25 mouse cellular contexts compared by ENCODE assay signal in genomic region chr3:67553927-67554448, GRCm38 (mm10). TPM values are rescaled to one million over a fixed set of nuclear protein-coding genes. Genes with fewer than 3 reads are reported as not detected.
A peak's percentile ranks its signal among the peaks of the same experiment; 100 is the strongest.
DNase-seq lines count a peak whose midpoint lies in the region; ATAC-seq and TF ChIP-seq lines count a peak whose summit lies in the region.
"Had no signal": no experiment of that assay in that cellular context is flagged by ENCODE, and none has a peak within 500 bp of the region (broad histone marks: within the 10 kb centered on the region; RNA-seq: fewer than 3 reads in every experiment).

No protein-coding gene starts in this region.

- no peak overlapping the region for H3K4me2 ChIP-seq in intestine, postnatal 0 days (replicated peaks; ENCODE audit: low read depth)
- H3K4me2 ChIP-seq in intestine, embryonic 15.5 days (replicated peaks): no peak overlapping the region
- H3K4me2 ChIP-seq: forebrain, embryonic 12.5 days; forebrain, embryonic 15.5 days; heart, embryonic 15.5 days; hindbrain, embryonic 14.5 days had no signal

- H3K4me1 ChIP-seq in intestine, postnatal 0 days (replicated peaks; ENCODE audit: control insufficient read depth, insufficient read depth, low read length): no peaks in the 10 kb centered on the region
- H3K4me1 ChIP-seq in intestine, embryonic 15.5 days (replicated peaks): no peaks in the 10 kb centered on the region
- H3K4me1 ChIP-seq: embryonic facial prominence, embryonic 13.5 days; forebrain, embryonic 12.5 days; heart, embryonic 12.5 days; heart, embryonic 15.5 days had no signal

- no peak overlapping the region for H3K4me3 ChIP-seq in intestine, postnatal 0 days (ENCODE audit: low read depth, low read length)
- H3K4me3 ChIP-seq in intestine, embryonic 15.5 days (replicated peaks): no peak overlapping the region
- H3K4me3 ChIP-seq: embryonic facial prominence, embryonic 10.5 days; embryonic facial prominence, embryonic 13.5 days; erythroblast, embryonic 14.5 days; forebrain, embryonic 12.5 days; forebrain, embryonic 15.5 days; heart, embryonic 12.5 days; heart, embryonic 15.5 days; hindbrain, embryonic 10.5 days had no signal

- WGBS in intestine, postnatal 0 days: 56% methylated on average over 5 of the region's 5 CpGs
- WGBS in intestine, embryonic 15.5 days: 77% methylated on average over 5 of the region's 5 CpGs

- TF ChIP-seq CTCF in intestine, postnatal 0 days (IDR thresholded peaks at IDR 0.05; ENCODE audit: low read depth): no peak

- H3K27me3 ChIP-seq in intestine, postnatal 0 days (replicated peaks; ENCODE audit: control insufficient read depth, insufficient read depth, low read length): no peaks in the 10 kb centered on the region
- H3K27me3 ChIP-seq in intestine, embryonic 15.5 days (replicated peaks): no peaks in the 10 kb centered on the region
- no peaks in the 10 kb centered on the region for H3K27me3 ChIP-seq in splenic B cell, adult 2 months (ENCODE audit: control insufficient read depth, insufficient read depth, low read length, poor library complexity, severe bottlenecking)
- H3K27me3 ChIP-seq: embryonic facial prominence, embryonic 13.5 days; forebrain, embryonic 12.5 days; forebrain, embryonic 15.5 days; heart, embryonic 12.5 days; heart, embryonic 15.5 days had no signal

- peak; percentile 61 for ATAC-seq in intestine, postnatal 0 days
- no peak for ATAC-seq in intestine, embryonic 15.5 days
- no peak for ATAC-seq in monocyte, adult 5-6 weeks (replicated peaks; ENCODE audit: insufficient number of reproducible peaks, low FRiP score, low TSS enrichment, poor library complexity, severe bottlenecking)
- ATAC-seq: forebrain, embryonic 15.5 days; inflammation-experienced regulatory T-cells, adult 6 months had no signal

- no peak overlapping the region for H3K27ac ChIP-seq in intestine, postnatal 0 days (ENCODE audit: low read depth, low read length)
- no peak overlapping the region for H3K27ac ChIP-seq in intestine, embryonic 15.5 days
- H3K27ac ChIP-seq: embryonic facial prominence, embryonic 10.5 days; embryonic facial prominence, embryonic 13.5 days; forebrain, embryonic 12.5 days; forebrain, embryonic 15.5 days; heart, embryonic 15.5 days; hindbrain, embryonic 10.5 days; hindbrain, embryonic 14.5 days; hindbrain, postnatal 0 days had no signal

- no peak overlapping the region for H3K9ac ChIP-seq in intestine, postnatal 0 days (ENCODE audit: low read depth, low read length)
- no peak overlapping the region for H3K9ac ChIP-seq in intestine, embryonic 15.5 days
- H3K9ac ChIP-seq: embryonic facial prominence, embryonic 13.5 days; forebrain, embryonic 12.5 days; forebrain, embryonic 15.5 days; heart, embryonic 12.5 days; heart, embryonic 15.5 days; hindbrain, embryonic 14.5 days had no signal

- peak; percentile 62 for DNase-seq in 3T3-L1 (ENCODE audit: low read depth, low spot score)
- peak; percentile 8 for DNase-seq in splenic B cell, adult 2 months (ENCODE audit: low read depth, low spot score)
- no peak for DNase-seq in cerebellum, adult 9-10 months
- DNase-seq in ovary, postnatal 36 days (ENCODE audit: low spot score): no peak
- DNase-seq: adrenal gland, adult 2 months; adrenal gland, postnatal 14 days; cerebellum, adult 11 months; gastrocnemius, postnatal 10 days; gastrocnemius, postnatal 36 days; heart, postnatal 36 days had no signal

- no peaks in the 10 kb centered on the region for H3K9me3 ChIP-seq in intestine, postnatal 0 days (ENCODE audit: control insufficient read depth)
- H3K9me3 ChIP-seq in intestine, embryonic 15.5 days: no peaks in the 10 kb centered on the region
- H3K9me3 ChIP-seq: embryonic facial prominence, embryonic 10.5 days; embryonic facial prominence, embryonic 13.5 days; forebrain, embryonic 12.5 days; forebrain, embryonic 15.5 days; heart, embryonic 12.5 days; heart, embryonic 15.5 days; hindbrain, embryonic 10.5 days had no signal

- H3K36me3 ChIP-seq in intestine, postnatal 0 days (ENCODE audit: control insufficient read depth, insufficient read depth): no peaks in the 10 kb centered on the region
- no peaks in the 10 kb centered on the region for H3K36me3 ChIP-seq in intestine, embryonic 15.5 days
- no peaks in the 10 kb centered on the region for H3K36me3 ChIP-seq in splenic B cell, adult 2 months (ENCODE audit: control insufficient read depth, insufficient read depth, low read length, poor library complexity, severe bottlenecking)
- H3K36me3 ChIP-seq: embryonic facial prominence, embryonic 10.5 days; embryonic facial prominence, embryonic 13.5 days; forebrain, embryonic 12.5 days; forebrain, embryonic 15.5 days; heart, embryonic 12.5 days; heart, embryonic 15.5 days; hindbrain, embryonic 10.5 days had no signal

RNA-seq across cellular contexts. Expression of gene Mfsd1, which starts 28.6 kb away (rescaled TPM):
- 61.6 and 69.9 TPM in 2 replicates for polyA plus RNA-seq in intestine, postnatal 0 days (2015; fragmentation: Nextera tagmentation; extraction: Ambion mirVana)
- 52.0 and 54.8 TPM in 2 replicates for polyA plus RNA-seq in intestine, embryonic 15.5 days (2015; fragmentation: Nextera tagmentation; extraction: Ambion mirVana)
- total RNA-seq in monocyte, adult 5-6 weeks (2017): 173 to 236 TPM (median 206 TPM) in 3 replicates

RNA-seq across cellular contexts. Expression of gene Rarres1, which starts 38.7 kb away (rescaled TPM):
- 13.5 and 14.6 TPM in 2 replicates for polyA plus RNA-seq in intestine, postnatal 0 days (2015; fragmentation: Nextera tagmentation; extraction: Ambion mirVana)
- polyA plus RNA-seq in intestine, embryonic 15.5 days (2015; fragmentation: Nextera tagmentation; extraction: Ambion mirVana): 0.67 and 0.95 TPM in 2 replicates
- not detected in 3 replicates for total RNA-seq in monocyte, adult 5-6 weeks (2017)
- polyA plus RNA-seq: inflammation-experienced regulatory T-cells, adult 6 months; Patski had no signal

Comparison
In these comparisons a context has a peak if more than half of its experiments do, and no peak if none do; other contexts are left out.
1. DNase-seq: peak in 3T3-L1 (single experiment) and splenic B cell, adult 2 months (single experiment); none in cerebellum, adult 9-10 months (single experiment) and ovary, postnatal 36 days (single experiment).